Mouse (Mus musculus): ENCODE measurements around the gene Gm3182.
"Not testable (repeated sequence)": the region's sequence is repeated elsewhere in the genome, so short reads cannot be mapped to it uniquely, and the experiment has no call there.

Gene Gm3182

DNA sequence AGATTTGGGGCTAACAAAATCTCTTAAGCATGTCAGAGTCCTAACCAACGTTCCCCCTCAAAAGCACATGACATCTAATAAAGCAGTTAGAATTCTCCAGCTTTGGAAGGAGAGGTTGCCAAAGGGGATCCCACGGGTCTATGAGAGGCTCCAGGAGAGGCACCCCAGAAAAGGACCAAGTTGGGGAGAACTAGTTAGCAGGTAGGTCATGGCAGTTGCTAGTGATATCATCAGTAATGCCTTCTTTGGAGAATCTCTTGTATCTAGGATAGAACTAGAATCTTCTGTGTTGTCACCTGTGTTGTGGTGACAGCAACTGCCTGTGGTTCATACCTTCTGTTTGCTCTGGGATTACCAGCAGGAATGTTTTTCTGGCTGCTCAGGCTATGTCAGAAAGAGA lies at the start of gene Gm3182:
Gene Gm3182, plus strand, starts transcription at position 301 of the 400 bp plus-strand sequence.
- DNase-seq = not testable (repeated sequence)

GRCm38 (mm10) chr14:4499425-4499824 lies 17.9 kb downstream of the Gm3182 start:
- DNase-seq = not testable (repeated sequence)
